Mouse (Mus musculus): ENCODE measurements around the gene Dhx29.

GRCm38 (mm10) chr13:113000576-113001318, 73.5 kb downstream of the Dhx29 start:
- TF ChIP-seq CTCF (IDR thresholded peaks at IDR 0.05; ENCODE audit: borderline replicate concordance, control insufficient read depth, extremely low read depth, insufficient read depth, low read length, poor library complexity) (no peak), POLR2A (IDR thresholded peaks at IDR 0.05; ENCODE audit: control insufficient read depth, extremely low read depth, insufficient read depth, low read length, poor library complexity) (no peak)

Measured in thymus, adult 2 months (tissue).